Comparison of ENCODE assay signal across 15 mouse cellular contexts in genomic region chr6:99893936-99894335, GRCm38 (mm10).
DNase-seq lines count a peak whose midpoint lies in the region.
"Had no signal": no experiment of that assay in that cellular context is flagged by ENCODE, and none has a peak within 500 bp of the region (broad histone marks: within the 10 kb centered on the region; RNA-seq: fewer than 3 reads in every experiment).

No protein-coding gene starts in this region.

- peak; percentile 14 for DNase-seq in retina, postnatal 1 day
- no peak for DNase-seq in retina, embryonic 14.5 days (ENCODE audit: low spot score)
- DNase-seq in R1 (ENCODE audit: low read depth, low spot score): peak; percentile 48
- no peak for DNase-seq in right cerebral cortex, postnatal 25 days
- no peak for DNase-seq in gastrocnemius, postnatal 10 days
- DNase-seq: adrenal gland, adult 8-10 months; adrenal gland, postnatal 14 days; adrenal gland, postnatal 36 days; B cell, adult 2 months; cerebellum, adult 11-12 months; cerebellum, adult 2 months; cerebellum, adult 9-10 months; cerebellum, postnatal 10 days; cerebellum, postnatal 25 days; forebrain, postnatal 0 days had no signal

Comparison
In these comparisons a context has a peak if more than half of its experiments do, and no peak if none do; other contexts are left out.
1. DNase-seq: peak in retina, postnatal 1 day (single experiment) and R1 (single experiment); none in retina, embryonic 14.5 days (single experiment), right cerebral cortex, postnatal 25 days (single experiment) and gastrocnemius, postnatal 10 days (single experiment).